Mouse (Mus musculus): Measurements from ENCODE around the gene Pck1.
"Not testable (repeated sequence)": the region's sequence is repeated elsewhere in the genome, so short reads cannot be mapped to it uniquely, and the experiment has no call there.

Pck1 gene

DNA sequence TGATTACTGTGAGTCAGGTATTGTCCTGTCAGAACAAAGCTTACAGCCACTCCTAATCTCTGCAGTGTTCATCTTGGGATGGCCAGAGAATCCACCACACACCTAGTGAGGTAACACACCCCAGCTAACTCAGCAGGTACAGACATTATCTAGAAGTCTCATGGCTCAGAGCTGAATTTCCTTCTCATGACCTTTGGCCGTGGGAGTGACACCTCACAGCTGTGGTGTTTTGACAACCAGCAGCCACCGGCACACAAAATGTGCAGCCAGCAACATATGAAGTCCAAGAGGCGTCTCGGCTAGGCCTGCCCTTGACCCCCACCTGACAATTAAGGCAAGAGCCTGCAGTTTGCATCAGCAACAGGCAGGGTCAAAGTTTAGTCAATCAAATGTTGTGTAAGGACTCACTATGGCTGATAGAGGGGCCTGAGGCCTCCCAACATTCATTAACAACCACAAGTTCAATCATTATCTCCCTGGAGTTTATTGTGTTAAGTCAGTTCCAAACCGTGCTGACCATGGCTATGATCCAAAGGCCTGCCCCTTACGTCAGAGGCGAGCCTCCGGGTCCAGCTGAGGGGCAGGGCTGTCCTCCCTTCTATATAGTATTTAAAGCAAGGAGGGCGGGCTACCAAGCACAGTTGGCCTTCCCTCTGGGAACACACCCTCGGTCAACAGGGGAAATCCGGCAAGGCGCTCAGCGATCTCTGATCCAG lies at the start of gene Pck1:
Gene Pck1 (plus strand): TSS at position 613 of the 716 bp plus-strand sequence.
- peak; percentile 87 for DNase-seq (ENCODE audit: low spot score)

DNA sequence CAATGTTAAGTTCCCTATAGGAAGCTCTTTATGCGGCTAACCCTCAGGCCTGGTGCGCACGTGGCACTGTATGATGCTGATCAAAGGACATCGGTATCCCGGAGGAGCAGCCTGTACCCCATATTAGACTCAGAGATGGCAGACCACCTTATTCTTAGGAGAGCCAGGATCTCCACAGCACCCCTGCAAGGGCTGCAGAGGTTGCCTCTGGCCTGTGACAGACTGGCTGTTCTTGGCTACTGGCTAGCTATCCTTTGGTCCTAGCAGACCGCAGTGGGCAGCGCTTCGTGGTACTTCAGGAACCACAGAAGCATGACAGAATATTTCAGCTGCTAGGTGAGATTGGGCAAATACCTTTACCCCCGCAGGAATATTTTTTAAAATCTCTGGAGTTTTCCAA lies 46.4 kb upstream of the Pck1 start:
- no peak for DNase-seq (ENCODE audit: low spot score)

DNA sequence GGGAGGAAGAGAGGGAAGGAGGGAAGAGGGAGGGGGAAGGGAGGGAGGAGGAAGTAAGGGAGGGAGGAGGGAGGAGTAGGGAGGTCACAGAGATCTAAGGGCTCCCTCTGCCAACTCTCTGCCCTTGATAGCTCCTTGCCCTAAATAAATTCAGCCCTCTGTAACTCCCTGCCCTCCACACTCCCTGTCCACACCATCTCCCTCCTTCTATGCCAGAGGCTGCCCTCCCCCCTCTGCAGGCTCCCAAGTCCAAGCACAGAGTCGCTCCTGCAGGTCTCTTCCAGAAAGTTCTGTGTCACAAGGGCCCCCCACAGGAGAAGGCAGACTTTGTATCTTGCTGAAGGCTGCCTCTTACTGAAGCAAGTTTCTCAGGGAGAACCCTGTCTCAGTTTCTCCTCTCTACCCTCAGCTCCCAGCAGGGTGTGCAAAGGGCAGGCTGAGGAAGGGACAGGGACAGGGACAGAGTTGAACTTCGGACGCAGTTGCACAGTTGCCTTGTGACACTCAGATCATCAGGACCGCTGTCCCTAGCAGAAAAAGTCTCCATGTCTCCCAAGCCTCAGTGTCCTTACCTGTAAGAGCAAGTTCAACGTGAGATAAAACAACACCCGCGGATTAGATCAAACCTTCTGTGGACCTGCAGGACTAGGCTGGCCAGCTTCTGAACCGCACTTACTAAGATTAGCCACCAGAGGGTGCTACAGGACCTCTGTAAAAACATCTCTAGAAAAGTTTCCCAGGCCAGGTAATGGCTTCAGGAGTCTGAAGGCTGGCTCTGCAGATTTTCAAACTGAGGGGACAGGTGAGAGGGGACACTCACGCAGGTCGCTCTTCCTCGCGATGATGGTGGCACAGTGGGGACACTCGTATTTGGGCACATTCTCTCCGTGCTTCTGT lies 45.7 kb upstream of the Pck1 start:
- DNase-seq (ENCODE audit: low spot score), result peak; percentile 77

DNA sequence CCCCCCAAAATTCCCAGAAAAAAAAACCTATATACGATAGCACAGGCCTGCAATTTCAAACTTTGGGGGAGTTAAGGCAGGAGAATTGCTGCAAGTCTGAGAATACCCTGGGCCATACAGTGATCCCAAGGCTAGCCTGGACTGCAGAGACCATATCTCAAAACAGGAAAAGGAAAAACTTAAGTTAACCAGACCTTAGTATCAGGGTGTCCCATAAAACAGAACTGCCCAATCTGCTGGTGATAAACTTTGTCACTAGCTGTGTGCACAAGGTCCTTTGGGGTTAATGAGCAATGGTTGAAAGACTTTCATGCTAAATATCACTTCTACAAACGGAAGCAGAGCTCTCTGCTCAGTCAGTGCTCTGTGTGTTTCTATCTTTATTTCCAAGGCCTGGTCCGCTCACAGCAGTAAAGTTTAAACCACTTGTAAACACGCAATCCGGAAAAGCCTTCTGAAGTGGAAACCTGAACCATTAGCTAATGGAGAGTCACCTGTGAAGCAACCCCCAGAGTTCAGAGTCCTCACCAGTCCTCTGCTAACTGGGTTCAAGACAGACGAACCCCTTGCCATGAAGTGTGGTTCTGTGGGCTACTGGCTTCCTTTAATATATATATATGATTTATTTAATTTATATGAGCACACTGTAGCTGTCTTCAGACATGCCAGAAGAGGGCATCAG lies 44.2 kb upstream of the Pck1 start:
- peak; percentile 45 for DNase-seq (ENCODE audit: low spot score)

DNA sequence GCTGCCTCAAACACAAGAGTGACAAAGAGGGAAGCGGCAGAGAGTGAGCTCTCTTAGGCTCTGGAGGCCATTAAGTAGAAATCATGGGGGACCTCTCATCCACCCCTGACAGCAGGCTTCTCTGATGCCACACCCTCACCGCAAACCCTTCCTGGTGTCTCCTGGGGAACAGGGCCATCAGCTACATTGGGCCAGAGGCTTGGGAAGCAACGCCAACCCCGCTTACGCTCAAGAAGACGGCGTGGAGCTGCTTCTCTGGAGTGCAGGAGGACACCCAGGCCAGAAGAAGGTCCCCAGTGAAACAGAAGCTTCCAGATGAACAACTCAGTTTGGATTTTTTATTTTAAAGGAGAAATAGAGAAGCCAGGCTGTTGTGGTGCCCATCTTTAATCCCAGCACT lies 43.3 kb upstream of the Pck1 start:
- DNase-seq (ENCODE audit: low spot score), result no peak

DNA sequence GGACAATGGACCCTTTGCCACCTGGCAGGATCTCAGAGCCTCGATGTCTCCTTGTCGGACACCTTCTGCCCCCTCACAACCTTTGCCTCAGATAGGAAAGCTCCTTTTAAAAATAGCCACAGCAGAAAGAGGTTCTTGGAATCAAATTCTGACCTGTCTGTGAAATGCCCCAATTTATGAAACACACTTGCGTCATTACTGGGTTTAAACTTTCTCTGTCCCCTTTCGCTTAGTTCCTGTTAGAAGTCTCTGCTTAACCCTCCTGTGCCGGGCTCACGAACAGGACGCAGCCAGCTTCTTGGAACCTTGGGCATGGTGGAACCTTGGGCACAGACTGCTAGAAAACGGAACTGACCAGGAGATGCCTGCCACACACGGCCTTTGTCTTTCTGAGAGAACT lies 42.3 kb upstream of the Pck1 start:
- no peak for DNase-seq (ENCODE audit: low spot score)

DNA sequence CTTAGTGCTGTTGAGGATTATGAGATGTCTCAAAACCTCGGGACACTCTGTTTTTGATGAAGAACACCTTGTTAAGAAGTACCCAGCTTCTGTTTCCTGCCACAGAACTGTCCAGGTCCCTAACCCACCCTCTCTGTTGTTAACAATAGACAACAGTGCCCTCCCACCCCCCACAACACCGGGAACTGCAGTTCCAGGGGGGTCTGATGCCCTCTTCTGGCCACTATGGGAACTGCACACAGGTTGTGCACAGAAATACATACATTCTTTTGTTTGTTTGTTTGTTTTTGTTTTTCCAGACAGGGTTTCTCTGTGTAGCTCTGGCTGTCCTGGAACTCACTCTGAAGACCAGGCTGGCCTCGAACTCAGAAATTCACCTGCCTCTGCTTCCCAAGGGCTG lies 39.1 kb upstream of the Pck1 start:
- not testable (repeated sequence) for DNase-seq (ENCODE audit: low spot score)

DNA sequence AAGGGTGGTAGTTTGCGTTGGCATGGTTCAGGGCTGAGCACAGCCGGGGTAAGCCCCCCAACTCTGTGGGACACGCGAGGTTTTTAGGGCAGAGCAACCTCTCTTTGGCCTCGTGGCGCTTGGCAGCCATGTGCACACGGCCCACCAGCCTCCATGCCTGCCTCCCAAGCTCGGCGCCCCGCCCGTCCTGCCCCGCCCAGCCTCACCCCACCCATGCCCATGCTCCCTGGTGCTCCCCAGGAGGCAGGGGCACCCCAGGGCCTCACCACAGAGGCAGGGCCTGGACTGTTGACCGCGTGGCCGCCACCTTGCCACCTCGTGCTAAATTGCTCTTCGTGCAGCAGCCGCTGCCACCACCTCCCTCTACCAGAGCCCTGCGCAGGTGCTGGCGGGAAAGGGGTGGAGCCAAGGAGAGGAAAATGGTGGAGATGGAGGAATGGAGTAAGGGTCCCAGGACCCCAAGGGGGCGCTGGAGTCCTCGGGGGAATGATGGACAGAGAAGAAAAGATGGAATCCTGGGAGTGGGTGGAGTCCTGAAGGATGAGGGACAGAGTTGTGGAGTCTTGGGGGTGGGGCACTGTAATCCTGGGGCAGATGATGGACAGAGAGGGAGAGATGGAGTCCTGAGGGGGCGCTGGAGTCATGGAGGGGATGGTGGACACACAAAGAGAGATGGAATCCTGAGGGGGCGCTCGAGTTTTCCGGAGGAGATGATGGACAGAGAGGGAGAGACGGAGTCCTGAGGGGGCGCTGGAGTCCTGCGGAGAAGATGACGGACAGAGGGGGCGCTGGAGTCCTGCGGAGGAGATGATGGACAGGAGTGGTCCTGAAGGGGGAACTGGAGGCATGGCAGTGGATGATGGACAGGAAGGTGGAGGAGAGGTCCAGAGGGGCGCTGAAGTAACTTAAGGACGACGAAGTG lies 33.6 kb upstream of the Pck1 start, which contains the start of gene Ctcfl:
Gene Ctcfl (minus strand): TSS at position 503 of the 922 bp plus-strand sequence.
- no peak for DNase-seq (ENCODE audit: low spot score)

DNA sequence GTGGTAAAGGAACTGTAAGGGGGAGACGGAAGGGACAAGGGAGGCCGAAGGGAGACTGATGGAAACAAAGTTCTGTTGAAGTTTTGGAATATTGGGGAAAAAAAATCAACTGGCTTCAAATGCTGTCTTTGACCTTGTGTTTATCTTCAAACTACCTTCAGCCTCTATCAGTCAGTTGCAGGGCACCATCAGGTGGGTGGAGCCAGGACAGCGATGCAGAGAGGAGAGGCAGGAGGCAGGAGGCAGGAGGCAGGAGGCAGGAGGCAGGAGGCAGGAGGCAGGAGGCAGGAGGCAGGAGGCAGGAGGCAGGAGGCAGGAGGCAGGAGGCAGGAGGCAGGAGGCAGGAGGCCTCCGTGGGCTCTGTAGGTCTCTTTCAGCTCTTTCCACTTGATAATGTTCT lies 32.7 kb upstream of the Pck1 start:
- DNase-seq (ENCODE audit: low spot score), result not testable (repeated sequence)

DNA sequence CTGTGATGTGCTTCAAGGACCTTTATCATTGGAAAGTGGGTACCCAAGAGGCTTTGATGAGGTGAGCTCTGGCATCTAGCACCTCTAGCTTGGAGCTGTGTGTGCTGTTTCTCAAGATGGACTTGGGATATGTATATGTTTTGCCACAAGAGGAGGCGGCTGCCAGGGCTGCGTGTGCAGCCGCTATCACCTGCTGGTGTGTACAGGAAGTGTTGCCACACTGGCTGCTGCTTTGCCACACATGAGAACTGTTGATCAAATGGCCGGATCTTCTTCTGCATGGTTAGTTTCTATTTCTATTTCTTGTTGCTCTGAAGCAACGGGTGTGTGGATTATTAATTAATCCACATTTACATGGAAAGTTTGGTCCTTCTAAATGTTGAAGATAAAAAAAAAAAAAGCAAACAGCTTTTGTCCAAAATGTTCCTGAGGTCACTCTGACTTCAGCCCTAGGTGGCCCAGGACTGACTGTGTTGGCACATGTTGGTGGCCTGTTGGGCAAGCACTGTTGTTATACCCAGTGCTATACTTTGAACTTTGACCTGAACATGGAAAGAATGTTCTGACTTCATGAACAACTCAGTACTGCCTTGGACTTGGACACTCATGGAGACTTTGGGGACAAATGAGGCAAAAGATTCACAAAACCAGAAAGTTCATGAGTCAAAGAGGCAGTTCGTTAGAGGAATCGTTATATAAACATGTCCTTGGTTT lies 28.7 kb upstream of the Pck1 start:
- DNase-seq (ENCODE audit: low spot score), result no peak

DNA sequence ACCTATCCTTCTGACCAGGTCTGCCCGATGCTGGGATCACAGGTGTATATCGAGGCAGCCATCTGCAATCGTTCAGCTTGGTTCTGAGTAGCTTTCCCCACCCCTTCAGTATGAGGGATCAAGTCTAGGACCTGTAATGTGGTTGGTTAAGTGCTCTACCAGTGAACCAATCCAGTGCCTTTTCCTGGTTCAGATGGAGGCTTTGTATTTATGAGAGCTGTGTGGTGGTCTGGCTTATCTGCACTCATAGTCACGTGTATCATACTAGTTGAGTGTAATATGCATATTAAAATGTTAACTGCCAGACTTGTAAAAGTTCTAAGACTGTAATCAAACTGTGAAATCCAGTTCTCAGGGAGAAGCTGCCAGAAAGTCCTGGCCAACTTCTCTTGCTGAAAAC lies 26.5 kb upstream of the Pck1 start:
- DNase-seq (ENCODE audit: low spot score), result no peak

DNA sequence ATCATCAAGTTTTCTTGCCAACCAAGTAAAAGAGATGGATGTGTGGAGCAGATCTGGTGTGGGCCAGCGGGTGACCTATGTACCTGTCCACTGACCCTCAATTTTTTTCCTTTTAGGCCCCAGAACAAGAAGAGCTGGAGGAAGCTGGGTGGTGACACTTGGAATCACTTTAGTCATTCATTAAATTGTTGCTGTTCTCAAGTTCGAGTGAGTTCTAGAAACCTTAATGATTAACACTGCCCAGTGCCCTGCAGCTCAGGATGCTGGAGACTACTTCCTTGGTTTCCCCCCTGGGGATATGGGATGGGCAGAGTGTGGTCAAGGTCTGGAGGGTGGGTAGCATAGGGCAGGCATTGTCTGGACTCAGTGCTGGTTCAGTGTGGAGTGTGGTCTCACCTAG lies 23.7 kb upstream of the Pck1 start:
- DNase-seq (ENCODE audit: low spot score), result no peak

DNA sequence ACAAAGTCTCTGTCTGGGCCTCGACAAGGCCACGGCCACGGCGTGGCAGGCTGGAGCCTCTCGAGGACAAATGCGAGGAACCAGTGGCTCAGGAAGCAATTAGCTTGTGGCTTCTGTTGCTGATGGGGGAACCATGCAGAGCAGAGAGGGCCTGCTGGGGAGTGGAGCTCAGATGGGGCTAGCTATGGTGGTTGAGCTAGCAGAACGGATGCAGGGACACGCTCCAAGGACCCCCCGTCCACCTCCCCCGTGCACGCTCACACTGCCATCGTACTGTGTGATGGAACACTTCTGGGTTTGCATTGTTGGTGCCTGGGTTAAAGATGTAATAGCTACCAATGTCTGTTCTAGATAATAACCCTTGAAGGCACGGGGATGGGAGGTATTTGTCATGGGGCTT lies 20.6 kb upstream of the Pck1 start:
- DNase-seq (ENCODE audit: low spot score), result no peak

DNA sequence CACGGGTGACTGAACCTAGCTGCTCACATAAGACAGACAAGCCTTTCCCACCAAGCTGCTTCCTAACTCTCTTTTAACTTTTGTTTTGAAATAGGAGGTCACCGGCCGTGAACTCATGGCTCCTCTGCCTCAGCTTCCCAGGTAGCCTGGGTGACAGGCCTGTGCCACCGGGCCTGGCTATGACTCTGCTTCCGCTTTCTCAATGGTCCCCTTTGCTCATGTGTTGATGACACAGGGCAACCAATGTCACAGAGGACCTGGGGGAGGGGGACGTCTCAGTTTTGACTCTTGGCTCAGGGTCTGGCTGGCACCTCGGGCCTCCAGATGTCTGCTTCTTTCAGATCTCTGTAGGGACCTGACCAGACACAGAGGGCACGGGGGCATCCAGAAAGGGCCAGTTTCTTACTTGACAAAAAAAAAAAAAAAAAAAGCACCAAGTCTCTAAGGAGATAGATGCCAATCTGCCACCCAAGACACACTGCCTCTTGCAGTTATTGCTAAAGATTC lies 20.0 kb upstream of the Pck1 start:
- no peak for DNase-seq (ENCODE audit: low spot score)

DNA sequence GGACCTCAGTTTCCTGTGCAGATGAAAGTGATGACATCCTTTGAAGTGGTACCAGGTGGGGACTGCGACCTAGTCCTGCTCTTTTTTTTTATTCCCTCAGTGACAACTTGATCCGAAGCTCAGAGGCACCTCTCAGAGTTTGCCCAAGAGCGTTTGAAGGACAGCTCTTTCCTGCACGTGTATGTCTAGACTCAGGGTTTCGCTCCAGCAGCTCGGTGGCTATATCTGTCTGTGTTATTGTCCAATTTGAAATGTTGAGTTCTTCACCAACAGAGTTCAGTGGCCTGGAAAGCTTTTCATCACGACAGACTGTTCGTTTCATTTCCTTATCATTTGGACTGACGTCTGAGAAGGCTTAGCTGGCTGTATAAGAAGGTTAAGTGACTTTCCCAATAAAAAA lies 18.2 kb upstream of the Pck1 start:
- DNase-seq (ENCODE audit: low spot score), result no peak

DNA sequence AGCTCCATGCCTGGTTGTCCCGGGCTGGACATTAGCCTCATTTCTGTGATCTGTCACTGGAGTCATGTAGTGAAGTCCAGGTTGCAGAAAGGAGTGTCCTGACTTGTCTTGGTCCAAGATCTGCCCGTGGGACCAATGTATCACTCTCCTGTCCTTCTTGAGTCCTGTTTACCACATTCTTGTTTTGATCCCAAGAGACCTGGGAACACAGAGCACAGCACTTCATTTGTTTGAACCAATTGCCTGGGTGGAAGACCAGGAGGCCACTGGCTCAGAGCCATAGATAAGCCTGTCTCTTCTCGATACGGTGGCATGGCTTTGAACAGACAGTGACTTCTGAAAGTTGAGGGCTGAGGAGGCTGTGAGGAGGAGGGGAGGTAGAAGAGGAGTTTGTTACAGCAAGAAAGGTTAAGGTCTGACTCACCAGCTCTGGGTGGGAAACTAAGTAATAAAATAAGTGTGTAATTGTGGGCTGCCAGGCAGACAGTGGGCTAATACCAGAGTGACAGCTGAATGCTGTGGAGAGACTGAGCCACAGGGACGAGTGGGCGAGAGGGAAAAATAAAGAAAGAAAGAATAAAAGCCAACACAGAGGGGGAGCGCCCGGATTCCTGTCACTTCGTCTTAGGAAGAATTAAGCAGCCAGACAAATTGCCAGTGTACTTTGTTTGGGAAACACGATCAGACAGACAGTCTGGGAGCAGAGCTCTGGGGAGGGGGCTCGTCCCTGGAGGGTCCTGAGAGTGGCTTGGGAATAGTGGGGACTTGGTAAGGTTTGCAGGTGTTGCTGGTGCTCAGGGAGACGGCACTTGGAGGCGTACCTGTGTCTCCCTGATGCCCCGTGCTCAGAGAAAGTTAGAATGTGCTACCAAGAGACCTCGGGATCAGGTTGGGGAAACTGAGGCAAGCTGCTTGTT lies 14.3 kb upstream of the Pck1 start:
- no peak for DNase-seq (ENCODE audit: low spot score)

DNA sequence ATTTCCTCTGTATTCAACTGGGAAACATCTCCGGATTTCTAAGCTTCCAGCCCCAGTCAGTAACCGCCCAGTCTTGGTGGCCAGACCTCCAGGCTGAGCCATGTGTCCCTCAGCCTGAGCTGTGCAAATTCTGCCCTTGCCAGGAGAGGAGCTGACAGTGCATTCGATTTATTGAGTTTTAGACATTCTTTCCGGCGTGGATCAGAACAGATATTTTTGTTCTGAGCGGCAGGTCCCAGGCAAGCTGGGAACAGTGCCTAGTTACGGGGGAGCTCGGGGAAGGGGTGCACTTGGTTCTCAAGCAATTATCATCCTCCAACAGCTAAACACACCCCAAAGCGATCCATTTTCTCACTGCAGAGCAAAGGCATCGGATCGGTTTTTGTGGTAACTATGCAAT lies 9.2 kb upstream of the Pck1 start:
- DNase-seq (ENCODE audit: low spot score), result no peak

DNA sequence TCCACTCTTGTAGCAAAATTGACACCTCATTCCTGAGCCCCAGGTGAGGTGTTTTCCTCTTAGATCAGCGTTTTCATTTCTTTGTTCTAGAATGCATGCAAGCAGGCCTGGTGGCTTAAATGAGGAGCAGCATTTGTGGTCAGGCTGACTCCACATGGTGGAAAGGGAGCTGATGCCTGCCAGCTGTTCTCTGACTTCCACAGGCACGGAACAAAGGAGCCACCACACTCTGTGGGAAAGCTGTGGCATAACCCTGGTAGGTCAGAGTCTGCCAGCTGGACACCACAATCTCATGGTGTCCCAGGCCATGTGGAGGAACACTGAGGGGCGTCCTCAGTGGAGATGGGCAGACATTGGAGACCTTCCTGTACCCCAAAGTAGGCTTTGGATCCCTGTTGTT lies 7.0 kb upstream of the Pck1 start:
- DNase-seq (ENCODE audit: low spot score), result no peak

DNA sequence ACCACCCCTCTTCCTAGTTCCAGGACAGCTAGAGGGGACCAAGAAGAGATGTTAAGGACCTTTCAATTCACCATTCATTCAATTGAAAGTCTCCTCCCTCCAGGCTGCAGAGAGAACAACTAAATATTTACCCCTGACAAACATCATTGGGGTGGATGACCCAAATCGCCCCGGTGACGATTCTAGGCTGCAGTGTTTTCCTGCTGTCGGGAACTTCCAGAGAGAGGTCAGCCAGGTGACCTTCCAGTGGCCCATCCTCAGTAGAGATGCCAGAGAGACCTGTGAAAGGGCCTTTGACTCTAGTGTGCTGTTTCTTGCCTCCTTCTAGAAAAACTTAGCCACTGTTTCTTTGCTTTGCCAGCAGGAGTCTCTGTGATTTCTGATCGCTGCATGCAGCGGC lies 6.1 kb upstream of the Pck1 start:
- no peak for DNase-seq (ENCODE audit: low spot score)

DNA sequence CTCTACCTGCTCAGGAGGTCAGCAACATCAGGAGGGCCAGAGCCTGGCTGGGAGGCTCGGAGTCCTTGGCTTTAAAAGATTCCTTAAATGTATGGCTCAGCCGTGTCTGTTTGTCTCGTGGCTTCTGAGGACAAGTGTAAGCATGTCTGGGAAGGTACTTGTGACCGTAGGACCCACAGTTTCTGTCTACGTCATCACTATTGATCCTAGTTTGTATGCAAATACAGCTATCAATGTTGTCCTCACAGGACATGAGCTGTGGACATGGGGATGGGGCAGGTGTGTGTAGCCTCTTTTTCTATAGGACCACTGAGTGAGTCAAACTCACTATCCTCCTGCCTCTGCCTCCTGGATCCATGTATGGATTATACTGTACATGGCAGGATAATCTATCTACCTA lies 4.8 kb upstream of the Pck1 start:
- DNase-seq (ENCODE audit: low spot score), result no peak
